Mouse (Mus musculus) kidney, embryonic 14.5 days (tissue): Measurements from ENCODE around the gene Hsd11b2. TPM values are rescaled to one million over a fixed set of nuclear protein-coding genes. Genes with fewer than 3 reads are reported as not detected.

Source experiments
- ATAC-seq: fragments of 200-750 bp; cut with Nextera tagmentation; 2 replicates; pipeline ENCODE4 v1.8.0; 2017; ENCODE audit warnings: moderate number of reproducible peaks, mild to moderate bottlenecking, moderate TSS enrichment, moderate library complexity; ENCODE audit not compliant: low FRiP score, low TSS enrichment
- H3K27ac ChIP-seq: fragments of 300-500 bp; sonication (generic); 2 replicates; pipeline ENCODE4 v1.5.1; 2014; ENCODE audit warnings: low read depth, mild to moderate bottlenecking, low read length, moderate library complexity, mixed read lengths
- H3K27me3 ChIP-seq: fragments of 300-500 bp; sonication (generic); 2 replicates; pipeline ENCODE4 v1.6.1; 2014; ENCODE audit warnings: mild to moderate bottlenecking, low read length; ENCODE audit not compliant: control insufficient read depth, insufficient read depth
- H3K36me3 ChIP-seq: fragments of 300-500 bp; sonication (generic); 2 replicates; pipeline ENCODE4 v1.6.1; 2014; ENCODE audit warnings: low read length, mixed read lengths; ENCODE audit not compliant: control insufficient read depth, insufficient read depth
- H3K4me1 ChIP-seq: fragments of 300-500 bp; sonication (generic); 2 replicates; pipeline ENCODE4 v1.6.1; 2014; ENCODE audit warnings: low read length, mixed read lengths; ENCODE audit not compliant: control insufficient read depth, insufficient read depth
- H3K4me2 ChIP-seq: fragments of 300-500 bp; sonication (generic); replicated peaks from 2 replicates; pipeline ENCODE4 v1.6.1; 2014; ENCODE audit warnings: low read depth, mild to moderate bottlenecking, low read length
- H3K4me3 ChIP-seq: fragments of 300-500 bp; sonication (generic); 2 replicates; pipeline ENCODE4 v1.5.1; 2014; ENCODE audit warnings: mild to moderate bottlenecking, low read length
- H3K9ac ChIP-seq: fragments of 300-500 bp; sonication (generic); 2 replicates; pipeline ENCODE4 v1.6.1; 2014; ENCODE audit warnings: low read depth, mild to moderate bottlenecking, low read length, moderate library complexity
- H3K9me3 ChIP-seq: fragments of 300-500 bp; sonication (generic); 2 replicates; pipeline ENCODE4 v1.6.1; 2016; ENCODE audit warnings: low read length; ENCODE audit not compliant: control insufficient read depth
- WGBS: fragments of 180-500 bp; shearing (Covaris S2); extraction: QIAGEN DNeasy Blood & Tissue Kit; methylation state at CpG from one replicate; pipeline ENCODE4 v1.1.7; 2014; 5-methylcytosine and 5-hydroxymethylcytosine counted together
- polyA plus RNA-seq: library from polyadenylated mRNA; unstranded; fragments of >200 nt; fragmentation: Nextera tagmentation; extraction: Ambion mirVana; gene quantifications from 2 replicates; pipeline ENCODE4 v1.2.1, GENCODE M21; 2014

The Hsd11b2 gene
- polyA plus RNA-seq = 32.9 and 40.2 TPM in 2 replicates

- peak within 1 kb of the TSS; percentile 98 for H3K4me2 ChIP-seq
- ATAC-seq = peak; percentile 63
- H3K4me3 ChIP-seq = peak within 1 kb of the TSS; percentile 75
- no peaks in the 10 kb centered on the region for H3K27me3 ChIP-seq
- H3K9ac ChIP-seq = peak within 1 kb of the TSS; percentile 81
- no peaks in the 10 kb centered on the region for H3K9me3 ChIP-seq
- under 1% methylated on average over 67 of the region's 68 CpGs for WGBS
- peak within 1 kb of the TSS; percentile 85 for H3K27ac ChIP-seq
- H3K36me3 ChIP-seq = peaks cover 11% of the 10 kb centered on the region; the same call in 1 of the 2 replicates
- peaks cover 55% of the 10 kb centered on the region for H3K4me1 ChIP-seq
Measured at GRCm38 (mm10) chr8:105518436-105519313, at the start of gene Hsd11b2. Hsd11b2 (plus strand) TSS chr8:105518755.

- no peak overlapping the region for H3K4me3 ChIP-seq
- H3K36me3 ChIP-seq = no peaks in the 10 kb centered on the region
- no peak overlapping the region for H3K9ac ChIP-seq
- 56% methylated on average over 6 of the region's 6 CpGs for WGBS
- peaks cover 15% of the 10 kb centered on the region for H3K4me1 ChIP-seq
- H3K27ac ChIP-seq = no peak overlapping the region
- no peaks in the 10 kb centered on the region for H3K9me3 ChIP-seq
- H3K4me2 ChIP-seq = no peak overlapping the region
- ATAC-seq = no peak
- H3K27me3 ChIP-seq = peaks cover 4% of the 10 kb centered on the region
Measured at GRCm38 (mm10) chr8:105469041-105469695, 49.4 kb upstream of the Hsd11b2 start.

- H3K4me2 ChIP-seq = no peak overlapping the region
- H3K9ac ChIP-seq = no peak overlapping the region
- no peak overlapping the region for H3K27ac ChIP-seq
Measured at GRCm38 (mm10) chr8:105469816-105470215, 48.7 kb upstream of the Hsd11b2 start.

GRCm38 (mm10) chr8:105470262-105470661 lies 48.3 kb upstream of the Hsd11b2 start:
- H3K36me3 ChIP-seq = peaks cover 3% of the 10 kb centered on the region; the same call in 1 of the 2 replicates
- 70% methylated on average over 5 of the region's 5 CpGs for WGBS
- H3K4me1 ChIP-seq = peaks cover 23% of the 10 kb centered on the region
- H3K9me3 ChIP-seq = no peaks in the 10 kb centered on the region
- H3K4me2 ChIP-seq = no peak overlapping the region; the same call in 1 of the 2 replicates
- peaks cover 4% of the 10 kb centered on the region for H3K27me3 ChIP-seq
- ATAC-seq = no peak
- no peak overlapping the region for H3K4me3 ChIP-seq
- no peak overlapping the region for H3K9ac ChIP-seq
- no peak overlapping the region for H3K27ac ChIP-seq

More at GRCm38 (mm10) chr8:105469816-105470215, 48.7 kb upstream of the Hsd11b2 start:
- Histone ChIP-seq H3K4me1 (peaks cover 21% of the 10 kb centered on the region), H3K27me3 (peaks cover 4% of the 10 kb centered on the region), H3K4me3 (no peak overlapping the region), H3K9me3 (no peaks in the 10 kb centered on the region), H3K36me3 (no peaks in the 10 kb centered on the region)
- 86% methylated on average over 5 of the region's 5 CpGs for WGBS
- no peak for ATAC-seq

GRCm38 (mm10) chr8:105470681-105471313 lies 47.8 kb upstream of the Hsd11b2 start:
- peaks cover 4% of the 10 kb centered on the region for H3K27me3 ChIP-seq
- peak; percentile 79 for ATAC-seq
- peaks cover 8% of the 10 kb centered on the region; the same call in 1 of the 2 replicates for H3K36me3 ChIP-seq
- H3K4me1 ChIP-seq = peaks cover 24% of the 10 kb centered on the region
- 21% methylated on average over 11 of the region's 11 CpGs for WGBS
- peak overlapping the region; percentile 52 for H3K4me2 ChIP-seq
- H3K27ac ChIP-seq = no peak overlapping the region
- peak overlapping the region; percentile 31 for H3K4me3 ChIP-seq
- no peaks in the 10 kb centered on the region for H3K9me3 ChIP-seq
- peak overlapping the region; percentile 38; the same call in 1 of the 2 replicates for H3K9ac ChIP-seq

GRCm38 (mm10) chr8:105471314-105472015 lies 47.1 kb upstream of the Hsd11b2 start, which contains the start of gene Tppp3:
Tppp3 (minus strand) TSS chr8:105471526.
- peaks cover 4% of the 10 kb centered on the region for H3K27me3 ChIP-seq
- H3K36me3 ChIP-seq = peaks cover 8% of the 10 kb centered on the region; the same call in 1 of the 2 replicates
- peak within 1 kb of the TSS; percentile 38; the same call in 1 of the 2 replicates for H3K9ac ChIP-seq
- peak; percentile 95 for ATAC-seq
- H3K4me3 ChIP-seq = peak within 1 kb of the TSS; percentile 31
- peak within 1 kb of the TSS; percentile 52 for H3K4me2 ChIP-seq
- H3K4me1 ChIP-seq = peaks cover 24% of the 10 kb centered on the region
- WGBS = 6% methylated on average over 25 of the region's 25 CpGs
- no peak within 1 kb of the TSS for H3K27ac ChIP-seq
- no peaks in the 10 kb centered on the region for H3K9me3 ChIP-seq

DNA sequence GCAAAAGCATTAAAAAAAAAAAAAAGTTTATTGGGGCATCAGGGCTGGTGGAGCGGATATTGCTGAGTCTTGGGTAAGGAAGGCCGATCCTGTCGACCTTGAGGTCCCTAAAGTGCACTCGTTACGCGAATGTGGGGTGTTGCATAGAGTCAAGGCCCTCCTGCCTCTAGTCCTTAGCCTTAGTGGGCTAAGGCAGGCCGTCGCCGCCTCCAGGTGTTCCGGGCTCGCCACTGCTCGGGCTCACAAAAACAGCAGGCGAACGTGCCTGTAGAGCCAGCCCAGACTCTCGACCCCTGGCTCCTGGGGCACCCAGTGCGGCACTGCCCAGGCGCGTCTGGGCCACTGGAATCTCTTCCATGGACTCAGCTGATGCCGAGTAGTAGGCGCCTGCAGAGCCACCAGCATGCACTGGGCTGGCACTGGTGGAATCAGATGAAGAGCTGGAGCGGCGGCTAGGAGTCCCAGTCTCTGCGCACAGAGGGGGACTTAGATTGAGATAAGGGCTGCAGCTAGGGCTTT lies 46.1 kb upstream of the Hsd11b2 start:
- no peak overlapping the region for H3K4me3 ChIP-seq
- H3K27me3 ChIP-seq = peaks cover 4% of the 10 kb centered on the region
- H3K27ac ChIP-seq = no peak overlapping the region
- no peaks in the 10 kb centered on the region for H3K9me3 ChIP-seq
- ATAC-seq = no peak
- 40% methylated on average over 23 of the region's 23 CpGs for WGBS
- peaks cover 24% of the 10 kb centered on the region for H3K4me1 ChIP-seq
- H3K4me2 ChIP-seq = no peak overlapping the region
- 0 out of 2 replicates have a peak overlapping the region, but pooled peaks have one; percentile 12 for H3K9ac ChIP-seq
- H3K36me3 ChIP-seq = peaks cover 8% of the 10 kb centered on the region; the same call in 1 of the 2 replicates

DNA sequence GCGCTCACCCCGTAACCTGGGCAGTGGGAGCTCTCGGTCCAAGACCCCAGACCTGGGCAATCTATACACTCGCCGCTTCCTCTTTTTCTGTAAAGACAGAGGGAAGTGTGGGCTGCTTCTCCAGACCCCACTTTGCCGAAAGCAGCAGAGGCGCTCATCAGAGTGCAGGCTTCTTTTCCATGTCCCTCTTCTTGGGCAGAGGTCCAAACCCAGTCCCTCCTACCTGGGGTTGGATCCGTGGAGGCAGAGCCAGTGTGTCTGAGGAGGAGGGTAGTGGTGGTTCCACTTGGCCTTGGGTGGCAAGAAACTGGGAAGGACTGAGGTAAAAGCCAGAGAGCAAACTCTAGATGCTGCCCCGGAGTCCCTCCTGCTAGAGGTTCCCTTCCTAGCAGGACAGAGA lies 45.6 kb upstream of the Hsd11b2 start:
- Histone ChIP-seq H3K27me3 (peaks cover 4% of the 10 kb centered on the region), H3K27ac (no peak overlapping the region), H3K4me2 (no peak overlapping the region), H3K4me1 (peaks cover 24% of the 10 kb centered on the region), H3K36me3 (peaks cover 8% of the 10 kb centered on the region; the same call in 1 of the 2 replicates), H3K9me3 (no peaks in the 10 kb centered on the region), H3K4me3 (no peak overlapping the region), H3K9ac (no peak overlapping the region)
- ATAC-seq = no peak
- 69% methylated on average over 9 of the region's 9 CpGs for WGBS
